Comparison of ENCODE assay signal across 7 mouse cellular contexts in genomic region chr10:40024554-40025428, GRCm38 (mm10). TPM values are rescaled to one million over a fixed set of nuclear protein-coding genes. Genes with fewer than 3 reads are reported as not detected.
DNase-seq lines count a peak whose midpoint lies in the region; ATAC-seq and TF ChIP-seq lines count a peak whose summit lies in the region.

Gene Mfsd4b1, minus strand, starts transcription at chr10:40025268.

- no peaks in the 10 kb centered on the region for H3K27me3 ChIP-seq in heart, embryonic 11.5 days (ENCODE audit: control insufficient read depth, insufficient read depth, low read length)
- 0 out of 2 replicates have a peak, but pooled peaks cover 3% of the 10 kb centered on the region for H3K27me3 ChIP-seq in kidney, embryonic 15.5 days
- 0 out of 2 replicates have a peak, but pooled peaks cover 3% of the 10 kb centered on the region for H3K27me3 ChIP-seq in limb, embryonic 15.5 days
- no peaks in the 10 kb centered on the region for H3K27me3 ChIP-seq in midbrain, postnatal 0 days (ENCODE audit: insufficient read depth, low read length)

- H3K4me3 ChIP-seq in heart, embryonic 11.5 days (ENCODE audit: low read depth, low read length) = peak within 1 kb of the TSS; percentile 65
- peak within 1 kb of the TSS; percentile 55 for H3K4me3 ChIP-seq in kidney, embryonic 15.5 days (replicated peaks)
- peak within 1 kb of the TSS; percentile 60 for H3K4me3 ChIP-seq in limb, embryonic 15.5 days
- peak within 1 kb of the TSS; percentile 68 for H3K4me3 ChIP-seq in midbrain, postnatal 0 days (ENCODE audit: low read depth, low read length)

- 0 out of 2 replicates have a peak, but pooled peaks have one; percentile 23 for ATAC-seq in erythroblast, adult 5-6 weeks (replicated peaks; ENCODE audit: low FRiP score, poor library complexity, severe bottlenecking)
- peak; percentile 82 for ATAC-seq in heart, embryonic 11.5 days (replicated peaks; ENCODE audit: insufficient number of reproducible peaks, low FRiP score, low TSS enrichment)
- peak; percentile 98 for ATAC-seq in kidney, embryonic 15.5 days (replicated peaks; ENCODE audit: low FRiP score)
- peak; percentile 90 for ATAC-seq in limb, embryonic 15.5 days (ENCODE audit: insufficient number of reproducible peaks, low FRiP score, low TSS enrichment, low read depth)
- peak; percentile 96 for ATAC-seq in midbrain, postnatal 0 days (ENCODE audit: low FRiP score)

- WGBS in heart, embryonic 11.5 days (ENCODE audit: insufficient replicate concordance) = under 1% methylated on average over 36 of the region's 46 CpGs
- WGBS in kidney, embryonic 15.5 days = 1% methylated on average over 44 of the region's 46 CpGs
- WGBS in limb, embryonic 15.5 days = 1% methylated on average over 46 of the region's 46 CpGs
- WGBS in midbrain, postnatal 0 days = under 1% methylated on average over 45 of the region's 46 CpGs

- H3K4me2 ChIP-seq in heart, embryonic 11.5 days = peak within 1 kb of the TSS; percentile 93
- H3K4me2 ChIP-seq in kidney, embryonic 15.5 days = peak within 1 kb of the TSS; percentile 90
- H3K4me2 ChIP-seq in limb, embryonic 15.5 days = peak within 1 kb of the TSS; percentile 96
- H3K4me2 ChIP-seq in midbrain, postnatal 0 days (ENCODE audit: low read depth, low read length, poor library complexity, severe bottlenecking) = peak within 1 kb of the TSS; percentile 81

- peak; percentile 48 for TF ChIP-seq CTCF in midbrain, postnatal 0 days (IDR thresholded peaks at IDR 0.05)

- no peaks in the 10 kb centered on the region for H3K4me1 ChIP-seq in heart, embryonic 11.5 days (ENCODE audit: control insufficient read depth, insufficient read depth, low read length)
- peaks cover 10% of the 10 kb centered on the region for H3K4me1 ChIP-seq in kidney, embryonic 15.5 days
- H3K4me1 ChIP-seq in limb, embryonic 15.5 days = peaks cover 9% of the 10 kb centered on the region
- no peaks in the 10 kb centered on the region; the same call in 1 of the 2 replicates for H3K4me1 ChIP-seq in midbrain, postnatal 0 days (ENCODE audit: insufficient read depth, low read length)

- no peaks in the 10 kb centered on the region for H3K36me3 ChIP-seq in heart, embryonic 11.5 days (ENCODE audit: control insufficient read depth, insufficient read depth, low read length)
- H3K36me3 ChIP-seq in kidney, embryonic 15.5 days = no peaks in the 10 kb centered on the region
- no peaks in the 10 kb centered on the region for H3K36me3 ChIP-seq in limb, embryonic 15.5 days
- no peaks in the 10 kb centered on the region for H3K36me3 ChIP-seq in midbrain, postnatal 0 days (ENCODE audit: insufficient read depth, low read length)

- peak within 1 kb of the TSS; percentile 76 for H3K9ac ChIP-seq in heart, embryonic 11.5 days (ENCODE audit: low read depth, low read length)
- peak within 1 kb of the TSS; percentile 39 for H3K9ac ChIP-seq in kidney, embryonic 15.5 days
- H3K9ac ChIP-seq in limb, embryonic 15.5 days = peak within 1 kb of the TSS; percentile 43
- peak within 1 kb of the TSS; percentile 67 for H3K9ac ChIP-seq in midbrain, postnatal 0 days (replicated peaks; ENCODE audit: low read length, poor library complexity, severe bottlenecking)

- DNase-seq in brain, adult 2 months (ENCODE audit: low read depth, low spot score) = peak; percentile 98
- peak; percentile 97 for DNase-seq in midbrain, postnatal 0 days (ENCODE audit: low spot score)
- peak; percentile 60 to 65 for DNase-seq in spleen, postnatal 36 days (ENCODE audit: low spot score in 2 of 2)

- H3K27ac ChIP-seq in heart, embryonic 11.5 days (ENCODE audit: low read depth, low read length) = peak within 1 kb of the TSS; percentile 65
- peak within 1 kb of the TSS; percentile 74 for H3K27ac ChIP-seq in kidney, embryonic 15.5 days
- H3K27ac ChIP-seq in limb, embryonic 15.5 days = peak within 1 kb of the TSS; percentile 54
- H3K27ac ChIP-seq in midbrain, postnatal 0 days (ENCODE audit: low read depth, low read length) = peak within 1 kb of the TSS; percentile 84

- H3K9me3 ChIP-seq in heart, embryonic 11.5 days (replicated peaks; ENCODE audit: control insufficient read depth, low read length) = no peaks in the 10 kb centered on the region
- peaks cover 7% of the 10 kb centered on the region; the same call in 1 of the 2 replicates for H3K9me3 ChIP-seq in kidney, embryonic 15.5 days (replicated peaks)
- H3K9me3 ChIP-seq in limb, embryonic 15.5 days = no peaks in the 10 kb centered on the region
- no peaks in the 10 kb centered on the region for H3K9me3 ChIP-seq in midbrain, postnatal 0 days (ENCODE audit: low read length)

RNA-seq across cellular contexts. Expression of gene Mfsd4b1, which starts in this region (rescaled TPM):
- 1.5 TPM in 1 of 2 replicates, not detected in the other for total RNA-seq in erythroblast, adult 5-6 weeks (2015; ENCODE audit: low replicate concordance)
- total RNA-seq in erythroblast, adult 5-6 weeks (2017; ENCODE audit: low replicate concordance) = not detected in 2 replicates
- polyA plus RNA-seq in heart, embryonic 11.5 days (2014; fragmentation: Nextera tagmentation; extraction: Ambion mirVana) = 0.11 and 0.32 TPM in 2 replicates
- polyA plus RNA-seq in kidney, embryonic 15.5 days (2015; fragmentation: Nextera tagmentation; extraction: Ambion mirVana) = 5.1 and 5.8 TPM in 2 replicates
- 0.32 and 0.67 TPM in 2 replicates for polyA plus RNA-seq in limb, embryonic 15.5 days (2015; fragmentation: Nextera tagmentation; extraction: Ambion mirVana)
- total RNA-seq in midbrain, postnatal 0 days (2014; rRNA removed) = 0.19 and 0.71 TPM in 2 replicates
- 0.13 and 0.23 TPM in 2 replicates for polyA plus RNA-seq in midbrain, postnatal 0 days (2015; fragmentation: Nextera tagmentation; extraction: Ambion mirVana)

Comparison
In these comparisons a context has a peak if more than half of its experiments do, and no peak if none do; other contexts are left out.
1. Peak in every context shown above with its lines: DNase-seq, ATAC-seq, H3K4me3 ChIP-seq and H3K27ac ChIP-seq.
2. Peak in ATAC-seq, H3K4me3 ChIP-seq, H3K27ac ChIP-seq, H3K9ac ChIP-seq and H3K4me2 ChIP-seq in heart, embryonic 11.5 days; RNA of the gene not detected or under 1 TPM.
3. Peak in ATAC-seq, H3K4me3 ChIP-seq, H3K27ac ChIP-seq, H3K9ac ChIP-seq and H3K4me2 ChIP-seq in limb, embryonic 15.5 days; RNA of the gene not detected or under 1 TPM.
4. Peak in DNase-seq, ATAC-seq, H3K4me3 ChIP-seq, H3K27ac ChIP-seq, H3K9ac ChIP-seq and H3K4me2 ChIP-seq in midbrain, postnatal 0 days; RNA of the gene not detected or under 1 TPM.
5. ATAC-seq: peak in every context shown above with its lines; median percentile 98 in kidney, embryonic 15.5 days; 96 in midbrain, postnatal 0 days; 90 in limb, embryonic 15.5 days; 82 in heart, embryonic 11.5 days; 23 in erythroblast, adult 5-6 weeks.